Mouse (Mus musculus): ENCODE measurements around the gene 4931406C07Rik.

DNA sequence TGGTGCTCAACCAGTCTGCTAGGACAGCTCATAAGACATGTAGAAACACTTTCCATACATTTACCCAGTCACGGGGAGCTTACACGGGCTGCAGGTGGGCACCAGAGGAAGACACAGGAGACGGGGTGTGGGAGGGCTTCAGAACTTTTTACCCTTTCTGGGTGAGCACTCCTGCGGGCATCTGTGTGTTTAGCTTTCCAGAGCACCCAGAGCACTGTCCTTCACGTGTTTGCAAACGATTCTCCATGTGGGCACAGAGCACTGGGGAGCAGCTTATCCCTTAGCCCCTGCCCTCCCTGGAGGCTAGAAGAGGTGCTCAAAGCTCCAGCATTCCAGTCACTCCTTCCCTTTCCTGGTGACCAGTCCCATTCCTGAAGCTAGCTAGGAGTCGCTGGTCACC lies 51.7 kb downstream of the 4931406C07Rik start:
- TF ChIP-seq CTCF (IDR thresholded peaks at IDR 0.05; ENCODE audit: control insufficient read depth, insufficient read depth, insufficient read length): no peak
- TF ChIP-seq CEBPB (IDR thresholded peaks at IDR 0.05; ENCODE audit: low read depth): no peak
- no peak for TF ChIP-seq MAX (IDR thresholded peaks at IDR 0.05)
- TF ChIP-seq MYOD1 (IDR thresholded peaks at IDR 0.05; ENCODE audit: control insufficient read depth, insufficient read length, low read depth): no peak
- no peak for TF ChIP-seq MYOG (IDR thresholded peaks at IDR 0.05; ENCODE audit: control insufficient read depth, extremely low read depth, insufficient read length)
- no peak for TF ChIP-seq USF1 (IDR thresholded peaks at IDR 0.05; ENCODE audit: low read depth)
- no peak for TF ChIP-seq FOSL1 (IDR thresholded peaks at IDR 0.05; ENCODE audit: insufficient read depth, low read length, poor library complexity, severe bottlenecking)

All from C2C12 (cell line).